Mouse (Mus musculus) heart, embryonic 14.5 days (tissue): ENCODE data around the gene Stat6. TPM values are rescaled to one million over a fixed set of nuclear protein-coding genes. Genes with fewer than 3 reads are reported as not detected.

Source experiments
- ATAC-seq: fragments of 200-750 bp; cut with Nextera tagmentation; 2 replicates; pipeline ENCODE4 v1.8.0; 2017; ENCODE audit warnings: low read depth, moderate TSS enrichment; ENCODE audit not compliant: insufficient number of reproducible peaks, insufficient read depth, low FRiP score
- H3K27ac ChIP-seq, 2 experiments: fragments of 200-500 bp in 1 of 2; fragments of 300-500 bp in 1 of 2; sonication (generic) in 1 of 2; replicated peaks in 1 of 2; 2 replicates each; pipeline ENCODE4 v1.5.1; 2012 to 2014; ENCODE audit warnings: low read depth in 2 of 2, low read length in 2 of 2, control low read depth in 1 of 2, mild to moderate bottlenecking in 1 of 2, mixed read lengths in 1 of 2; ENCODE audit not compliant: control insufficient read depth in 1 of 2, insufficient read depth in 1 of 2
- H3K27me3 ChIP-seq: fragments of 300-500 bp; sonication (generic); 2 replicates; pipeline ENCODE4 v1.6.1; 2014; ENCODE audit warnings: mild to moderate bottlenecking, low read length, control low read depth; ENCODE audit not compliant: control insufficient read depth, insufficient read depth
- H3K36me3 ChIP-seq: fragments of 300-500 bp; sonication (generic); 2 replicates; pipeline ENCODE4 v1.6.1; 2014; ENCODE audit warnings: mild to moderate bottlenecking, control low read depth, low read length, mixed read lengths; ENCODE audit not compliant: control insufficient read depth, insufficient read depth
- H3K4me1 ChIP-seq, 2 experiments: fragments of 200-500 bp in 1 of 2; fragments of 300-500 bp in 1 of 2; sonication (generic) in 1 of 2; 2 replicates each; pipeline ENCODE4 v1.6.1; 2012 to 2014; ENCODE audit warnings: low read length in 2 of 2, control low read depth in 1 of 2, mixed read lengths in 1 of 2; ENCODE audit not compliant: control insufficient read depth in 2 of 2, insufficient read depth in 2 of 2
- H3K4me2 ChIP-seq: fragments of 300-500 bp; sonication (generic); 2 replicates; pipeline ENCODE4 v1.6.1; 2014; ENCODE audit warnings: mild to moderate bottlenecking, low read length
- H3K4me3 ChIP-seq, 2 experiments: fragments of 200-500 bp in 1 of 2; fragments of 300-500 bp in 1 of 2; sonication (generic) in 1 of 2; 2 replicates each; pipeline ENCODE4 v1.5.1; 2012 to 2014; ENCODE audit warnings: low read length in 2 of 2, mild to moderate bottlenecking in 2 of 2, control low read depth in 1 of 2, low read depth in 1 of 2, moderate library complexity in 1 of 2; ENCODE audit not compliant: control insufficient read depth in 1 of 2, insufficient read depth in 1 of 2
- H3K9ac ChIP-seq: fragments of 300-500 bp; sonication (generic); 2 replicates; pipeline ENCODE4 v1.6.1; 2014; ENCODE audit warnings: mild to moderate bottlenecking, low read length
- H3K9me3 ChIP-seq: fragments of 300-500 bp; sonication (generic); 2 replicates; pipeline ENCODE4 v1.6.1; 2016; ENCODE audit warnings: low read length, control low read depth; ENCODE audit not compliant: control insufficient read depth
- WGBS: fragments of 180-500 bp; shearing (Covaris S2); extraction: QIAGEN DNeasy Blood & Tissue Kit; methylation state at CpG from one replicate; pipeline ENCODE4 v1.1.7; 2014; 5-methylcytosine and 5-hydroxymethylcytosine counted together
- polyA plus RNA-seq: library from polyadenylated mRNA; unstranded; fragments of >200 nt; fragmentation: Nextera tagmentation; extraction: Ambion mirVana; gene quantifications from 2 replicates; pipeline ENCODE4 v1.2.1, GENCODE M21; 2014

The Stat6 gene
- polyA plus RNA-seq, 1 experiment from 2014 or later = 25.2 TPM

DNA sequence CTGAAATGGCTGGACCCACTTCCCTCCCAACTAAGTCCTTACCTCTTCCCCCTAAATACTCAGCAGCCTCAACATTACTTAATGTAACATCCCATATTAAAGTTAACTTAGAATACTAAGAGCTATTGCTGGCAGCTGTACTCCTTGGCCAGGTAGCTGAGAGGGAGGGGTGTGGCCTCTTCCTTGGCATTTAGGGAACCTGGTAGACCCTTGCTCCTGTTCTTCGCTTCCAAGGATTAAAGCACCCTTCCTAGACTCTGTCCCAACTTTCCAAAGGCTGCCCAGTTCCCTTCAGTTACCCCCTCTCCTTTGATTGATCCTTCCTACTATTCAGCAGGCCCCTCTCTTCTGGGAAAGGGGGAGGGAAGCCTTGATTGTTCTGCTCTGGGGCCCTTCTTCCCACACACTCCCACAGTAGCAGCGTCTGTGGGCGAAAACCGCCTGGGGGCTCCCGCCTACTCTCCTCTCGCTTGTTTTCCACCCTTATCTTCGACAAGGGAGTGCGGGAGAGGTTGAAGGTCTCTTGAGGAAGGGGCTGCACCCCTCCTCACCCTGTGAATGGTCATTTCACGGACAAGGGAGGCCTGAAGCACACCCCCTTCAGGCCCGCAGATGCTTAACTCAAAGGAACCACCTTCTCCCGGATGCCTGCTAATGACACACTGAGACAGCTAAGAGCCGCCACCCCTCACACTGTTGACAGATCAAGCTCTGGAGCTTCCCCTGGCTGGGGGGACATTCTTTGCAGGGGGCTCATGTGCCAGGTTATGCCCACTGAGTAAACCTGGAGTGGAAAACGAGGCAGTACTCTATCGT, 22.8 kb downstream of the Stat6 start:
- Histone ChIP-seq H3K4me2 (peak overlapping the region; percentile 77), H3K9ac (peak overlapping the region; percentile 87), H3K4me3 (peak overlapping the region; percentile 79 to 81), H3K4me1 (peaks cover 38 to 64% of the 10 kb centered on the region in 2 experiments), H3K36me3 (peaks cover 35% of the 10 kb centered on the region), H3K9me3 (no peaks in the 10 kb centered on the region), H3K27ac (peak overlapping the region; percentile 83 to 96), H3K27me3 (no peaks in the 10 kb centered on the region)
- 12% methylated on average over 14 of the region's 14 CpGs for WGBS
- no peak for ATAC-seq

DNA sequence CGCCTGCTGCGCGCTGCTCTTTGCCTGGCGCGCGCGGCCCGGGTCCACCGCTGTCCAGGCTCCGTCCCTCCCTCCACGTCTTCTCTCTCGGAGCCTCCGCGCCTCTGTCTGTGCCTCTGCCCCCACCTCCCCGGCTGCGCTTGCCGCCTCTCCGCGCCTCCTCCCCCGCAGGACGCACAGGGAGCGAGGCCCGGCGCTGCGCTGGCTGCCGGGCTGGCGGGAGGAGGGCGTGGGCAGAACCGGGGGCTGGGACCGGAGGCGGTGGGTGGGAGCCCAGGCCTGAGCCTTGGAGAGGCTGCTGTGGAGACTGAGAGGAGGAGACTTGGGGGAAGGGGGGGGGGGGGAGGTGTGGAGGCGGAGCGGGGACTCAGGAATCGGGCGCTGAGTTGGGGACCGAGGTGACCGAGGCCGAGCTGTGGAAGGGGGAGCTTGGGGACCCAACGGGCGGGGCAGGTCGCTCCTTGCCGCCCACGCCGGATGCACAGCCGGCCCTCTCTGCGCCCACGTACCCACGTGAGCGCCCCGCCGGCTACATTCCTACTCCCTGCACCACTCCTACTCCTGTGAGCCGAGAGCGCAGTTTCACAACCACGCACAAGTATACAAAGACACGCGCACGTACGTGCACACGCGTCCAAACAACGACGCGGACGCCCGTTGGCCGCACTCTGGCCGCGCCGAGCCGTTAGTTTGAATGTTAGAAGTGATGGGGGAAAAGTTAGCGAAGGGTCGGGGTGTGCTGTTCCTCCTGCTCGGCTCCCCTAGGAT, 23.9 kb downstream of the Stat6 start, which contains the start of gene Nemp1:
Gene Nemp1, plus strand, starts transcription at position 401 of the 768 bp plus-strand sequence.
- Histone ChIP-seq H3K9me3 (no peaks in the 10 kb centered on the region), H3K4me3 (peak within 1 kb of the TSS; percentile 79 to 81), H3K9ac (peak within 1 kb of the TSS; percentile 87), H3K36me3 (peaks cover 24% of the 10 kb centered on the region), H3K4me2 (peak within 1 kb of the TSS; percentile 77), H3K27ac (peak within 1 kb of the TSS; percentile 91 to 96), H3K27me3 (no peaks in the 10 kb centered on the region), H3K4me1 (peaks cover 32 to 53% of the 10 kb centered on the region in 2 experiments)
- ATAC-seq = peak; percentile 67
- WGBS = under 1% methylated on average over 63 of the region's 73 CpGs

DNA sequence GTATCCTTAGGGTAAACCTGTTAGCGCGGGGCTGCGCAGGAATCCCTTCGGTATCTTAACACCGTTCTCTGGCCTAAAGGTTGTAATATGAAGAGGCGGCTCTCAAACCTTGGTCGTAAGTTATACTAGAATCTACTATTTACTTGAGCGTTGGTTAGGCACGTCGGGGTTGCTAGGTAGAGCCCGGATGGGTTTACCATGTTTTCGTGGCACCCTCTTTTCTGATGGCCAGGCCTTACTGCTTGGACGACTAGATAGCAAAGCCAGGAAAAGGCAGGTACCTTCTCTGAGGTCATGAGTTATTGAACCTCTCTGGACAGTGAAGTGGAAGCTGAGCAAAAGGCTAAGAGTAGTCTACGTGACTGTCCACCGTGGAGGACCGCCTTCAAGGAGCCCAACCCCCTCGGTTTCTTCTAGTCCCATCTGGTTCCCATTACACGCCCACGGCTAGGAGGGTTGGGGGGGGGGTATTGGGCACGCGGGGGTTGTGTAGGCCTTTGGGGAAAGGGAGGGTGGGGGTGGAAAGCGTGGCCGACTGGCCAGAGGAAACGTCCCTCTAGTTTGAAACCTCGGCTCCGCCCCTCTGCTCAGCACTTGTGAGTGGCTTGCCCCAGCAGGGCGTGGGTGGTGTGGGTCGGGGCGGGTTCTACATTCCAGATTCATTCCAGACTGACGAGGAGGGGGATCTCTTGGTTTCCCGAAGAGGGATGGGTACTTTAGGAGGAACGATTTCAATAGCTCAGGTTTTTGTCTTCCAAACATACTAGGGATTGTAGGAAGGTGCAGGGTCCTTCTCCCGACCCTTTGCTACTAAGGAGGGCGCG, 24.7 kb downstream of the Stat6 start:
- ATAC-seq = peak; percentile 66
- no peaks in the 10 kb centered on the region for H3K27me3 ChIP-seq
- WGBS = under 1% methylated on average over 35 of the region's 35 CpGs
- peak overlapping the region; percentile 91 to 96 for H3K27ac ChIP-seq
- H3K4me1 ChIP-seq = peaks cover 27 to 46% of the 10 kb centered on the region in 2 experiments
- peak overlapping the region; percentile 87 for H3K9ac ChIP-seq
- H3K4me2 ChIP-seq = peak overlapping the region; percentile 77
- H3K36me3 ChIP-seq = peaks cover 24% of the 10 kb centered on the region
- H3K9me3 ChIP-seq = no peaks in the 10 kb centered on the region
- H3K4me3 ChIP-seq = peak overlapping the region; percentile 79 to 81

GRCm38 (mm10) chr10:127668093-127669050, 25.6 kb downstream of the Stat6 start, which contains the start of gene Nab2:
Gene Nab2, minus strand, starts transcription at chr10:127668568.
- WGBS = 2% methylated on average over 38 of the region's 40 CpGs
- peak within 1 kb of the TSS; percentile 91 to 96 for H3K27ac ChIP-seq
- peak within 1 kb of the TSS; percentile 87 for H3K9ac ChIP-seq
- H3K4me1 ChIP-seq = peaks cover 20 to 37% of the 10 kb centered on the region in 2 experiments
- H3K36me3 ChIP-seq = peaks cover 15% of the 10 kb centered on the region
- ATAC-seq = peak; percentile 60
- no peaks in the 10 kb centered on the region for H3K9me3 ChIP-seq
- peak within 1 kb of the TSS; percentile 79 to 81 for H3K4me3 ChIP-seq
- H3K4me2 ChIP-seq = peak within 1 kb of the TSS; percentile 77
- H3K27me3 ChIP-seq = no peaks in the 10 kb centered on the region

DNA sequence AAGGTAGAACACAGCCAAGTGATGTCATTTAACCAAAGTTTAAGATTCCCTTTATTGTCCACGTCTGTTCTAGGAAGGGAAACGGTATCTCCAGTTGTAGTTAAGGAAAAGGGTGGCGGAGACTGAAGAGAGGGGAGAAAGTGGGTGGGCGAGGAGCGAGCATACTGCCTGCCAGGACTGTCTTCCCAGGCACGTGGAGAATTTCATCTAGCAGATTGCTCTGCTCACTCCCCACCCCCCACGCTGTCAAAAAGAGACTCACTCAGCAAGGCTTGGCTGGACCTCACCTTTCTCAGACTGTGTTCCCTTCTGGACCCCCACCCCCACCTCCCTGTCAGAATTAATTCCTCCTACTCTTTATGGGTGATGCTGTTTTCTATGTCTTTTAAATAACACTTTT, 26.4 kb downstream of the Stat6 start:
- Histone ChIP-seq H3K9ac (peak overlapping the region; percentile 87), H3K4me3 (peak overlapping the region; percentile 20 to 81), H3K27me3 (no peaks in the 10 kb centered on the region), H3K4me1 (peaks cover 12 to 29% of the 10 kb centered on the region in 2 experiments), H3K27ac (peak overlapping the region; percentile 91 to 96), H3K4me2 (peak overlapping the region; percentile 77), H3K9me3 (no peaks in the 10 kb centered on the region), H3K36me3 (peaks cover 7% of the 10 kb centered on the region)
- ATAC-seq = no peak
- 8% methylated on average over 7 of the region's 7 CpGs for WGBS

DNA sequence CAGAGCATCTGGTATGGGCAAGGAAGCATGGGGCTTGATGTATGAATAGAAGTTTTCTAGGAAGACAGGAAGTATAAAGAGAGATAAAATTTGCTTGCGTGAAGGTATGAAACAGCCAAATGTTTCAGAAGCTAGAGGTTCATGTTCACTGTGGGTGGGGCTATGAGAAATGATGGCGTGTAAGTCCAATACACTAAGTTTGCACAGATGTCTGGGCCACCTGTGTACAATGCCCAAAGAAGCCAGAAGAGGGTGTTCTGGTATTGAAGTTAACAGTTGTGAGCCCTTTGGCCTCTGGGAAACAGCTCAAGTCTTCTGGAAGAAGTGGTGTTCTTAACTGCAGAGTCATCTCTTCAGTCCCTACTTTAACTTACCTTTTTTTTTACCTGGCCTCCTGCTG, 27.4 kb downstream of the Stat6 start:
- no peaks in the 10 kb centered on the region for H3K36me3 ChIP-seq
- no peak overlapping the region for H3K4me2 ChIP-seq
- no peaks in the 10 kb centered on the region for H3K9me3 ChIP-seq
- H3K9ac ChIP-seq = no peak overlapping the region
- H3K4me1 ChIP-seq = peaks cover 11 to 20% of the 10 kb centered on the region in 2 experiments
- H3K27ac ChIP-seq = no peak overlapping the region
- ATAC-seq = no peak
- 89% methylated on average over 2 of the region's 2 CpGs for WGBS
- no peak overlapping the region for H3K4me3 ChIP-seq
- H3K27me3 ChIP-seq = no peaks in the 10 kb centered on the region
